Mouse (Mus musculus): ENCODE data around the gene Slc9a9. TPM values are rescaled to one million over a fixed set of nuclear protein-coding genes. Genes with fewer than 3 reads are reported as not detected.

The Slc9a9 gene
- total RNA-seq, 4 experiments from 2014 or later, result 0.99 to 1.8 (median 1.5) TPM

Small RNA genes lying within 50 kb of the gene (microRNA-seq; reads per million reads assigned to microRNA genes)
- gene Mir7656, result not detected

Other genes starting within 250 kb of the Slc9a9 start
- 1 to 10 TPM; 2.5 to 3.0 (median 2.9) TPM for gene 1190002N15Rik, start 131.8 kb upstream of the Slc9a9 start, total RNA-seq (2022)

All from gastrocnemius, adult 8-10 months (tissue).